Mouse (Mus musculus) megakaryocyte, embryonic 14.5 days (primary cell): ENCODE results near the gene Gm9958.

Experiments used
- FLI1 ChIP-seq: IDR thresholded peaks from 2 replicates; pipeline ENCODE4 v1.6.1; 2012; ENCODE audit warnings: low read length, inconsistent platforms, mixed read lengths
- GATA1 ChIP-seq: IDR thresholded peaks from 3 replicates; pipeline ENCODE4 v1.6.1; 2012; ENCODE audit warnings: mixed read lengths, low read length, inconsistent platforms, borderline replicate concordance

DNA sequence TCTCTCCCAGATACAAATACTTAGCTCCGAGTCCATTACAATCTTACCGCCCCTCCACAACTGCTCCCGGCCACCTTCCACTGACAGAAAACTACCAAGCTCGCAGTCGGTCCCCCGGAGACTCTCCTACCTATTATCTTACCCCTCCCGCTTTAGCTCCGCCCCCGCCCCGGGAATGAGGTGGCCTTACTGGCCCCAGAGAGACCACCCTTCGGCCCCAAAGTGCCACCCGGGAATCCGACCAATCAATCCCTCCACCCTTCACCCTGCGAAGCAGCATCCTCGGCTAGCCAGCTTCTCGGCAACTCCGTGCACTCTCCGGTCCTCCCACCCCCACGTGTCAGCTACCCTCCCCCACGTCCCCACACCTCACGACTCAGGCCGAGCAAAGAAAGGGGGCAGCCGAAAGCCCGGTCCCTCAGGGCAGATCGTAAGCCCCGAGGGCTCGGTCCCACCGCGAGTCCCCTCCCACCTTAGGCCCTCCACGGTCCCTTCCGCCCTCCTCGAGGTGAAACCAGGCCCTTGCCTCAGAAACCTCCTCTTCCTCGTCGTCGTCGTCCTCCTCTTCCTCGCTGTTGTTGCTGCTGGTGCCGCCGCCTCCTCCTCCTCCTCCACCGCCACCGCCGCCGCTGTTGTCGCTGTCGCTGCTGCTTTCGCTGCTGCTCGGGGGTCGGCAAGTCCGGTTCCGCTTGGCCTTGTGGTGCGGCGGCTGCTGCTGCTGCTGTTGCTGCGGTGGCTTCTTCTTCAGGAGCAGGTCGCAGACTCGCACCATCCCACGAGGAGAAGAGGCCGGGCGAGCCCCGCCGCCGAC, 1.7 kb upstream of the Gm9958 start:
- TF ChIP-seq GATA1 (no peak), FLI1 (no peak)
